Mouse (Mus musculus) embryonic stem cell, embryonic (primary cell): ENCODE measurements at regions not wholly inside any gene's neighbourhood (a gene's known extent, or its start where the extent isn't known, plus 50 kb on each side); places are given as distances from the start of the nearest gene placed in this dataset.

ENCODE experiments used
- CTCF ChIA-PET, 4 experiments: fragments of 300-600 bp in 2 of 4; fragments of 350-600 bp in 2 of 4; sonication (Branson Sonifier 250); formaldehyde crosslinking; loops; one replicate each; lab custom pipeline; 2022; ENCODE audit warnings: inconsistent platforms in 2 of 4; lab: Charles Lee
- POLR2A ChIA-PET, 4 experiments: fragments of 300-600 bp in 2 of 4; fragments of 350-600 bp in 2 of 4; sonication (Branson Sonifier 250); formaldehyde crosslinking; loops; one replicate each; lab custom pipeline; 2022; ENCODE audit warnings: antibody characterized with exemption in 4 of 4, inconsistent platforms in 1 of 4; lab: Charles Lee

DNA sequence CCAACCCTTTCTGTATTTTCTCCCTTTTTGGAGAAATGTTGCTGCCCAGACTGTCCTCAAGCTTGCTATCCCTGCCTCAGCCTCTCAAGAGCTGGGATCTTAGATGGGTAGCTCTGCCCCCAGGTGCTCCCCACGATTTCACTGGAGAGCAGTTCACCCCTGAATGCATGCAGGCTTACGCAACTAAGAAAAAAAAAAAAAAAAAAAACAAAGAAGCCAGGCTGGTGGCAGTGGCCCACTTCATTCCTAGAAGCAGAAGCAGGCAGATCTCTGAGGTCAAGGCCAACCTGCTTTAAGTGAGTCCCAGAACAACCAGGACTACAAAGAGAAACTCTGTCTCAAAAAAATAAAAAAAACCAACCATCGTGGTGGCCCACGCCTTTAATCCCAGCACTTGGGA is 51.2 kb upstream of the Fbxo11 start:
- ChIA-PET POLR2A (interaction anchor here in 1 of 4 experiments (0.8 kb wide), 1 partner anchor 34 kb away, joined by 3 read pairs; no protein-coding TSS in a partner anchor), CTCF (interaction anchor here in 1 of 4 experiments (0.7 kb wide), 1 partner anchor 226 kb away, joined by 3 read pairs; no protein-coding TSS in a partner anchor)

GRCm38 (mm10) chr17:88118714-88119113 is 53.6 kb upstream of the Fbxo11 start:
- CTCF ChIA-PET: no interaction called here
- POLR2A ChIA-PET: no interaction called here

GRCm38 (mm10) chr17:88123711-88124110 is 58.6 kb upstream of the Fbxo11 start:
- ChIA-PET POLR2A (interaction anchor here in 2 of 4 experiments (1.4 to 2.6 kb wide), 4 partner anchors 11 to 277 kb away, joined by 4 to 9 read pairs (median 4); no protein-coding TSS in a partner anchor), CTCF (interaction anchor here in 2 of 4 experiments (0.8 to 1.1 kb wide), 2 partner anchors 141 to 198 kb away, joined by 3 to 5 read pairs; no protein-coding TSS in a partner anchor)

DNA sequence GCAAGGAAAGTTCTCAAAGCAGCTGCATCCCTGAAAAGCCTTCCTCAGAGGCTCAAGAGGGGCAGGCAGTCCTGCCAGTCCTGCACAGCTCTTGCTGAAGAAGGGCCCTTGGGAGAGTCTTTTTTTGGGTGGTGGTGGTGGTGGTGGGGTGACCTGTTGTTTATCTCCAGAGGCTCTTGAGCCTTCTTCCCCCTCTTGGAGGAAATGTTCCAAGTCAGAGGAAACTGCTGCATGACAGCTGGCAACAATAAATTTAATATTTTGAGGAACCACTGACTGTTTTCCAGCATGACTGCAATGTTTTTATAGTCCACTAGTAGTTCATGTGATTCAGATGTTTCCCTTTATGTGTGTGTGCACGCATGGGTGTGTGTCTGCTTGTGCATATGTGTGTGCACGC is 62.0 kb upstream of the Fbxo11 start:
- POLR2A ChIA-PET: interaction anchor here in 1 of 4 experiments (0.9 to 1.2 kb wide), 2 partner anchors 56 to 220 kb away, joined by 3 to 4 read pairs; no protein-coding TSS in a partner anchor
- CTCF ChIA-PET: no interaction called here

GRCm38 (mm10) chr17:88131297-88131696 is 66.2 kb upstream of the Fbxo11 start:
- ChIA-PET POLR2A (no interaction called here), CTCF (no interaction called here)

DNA sequence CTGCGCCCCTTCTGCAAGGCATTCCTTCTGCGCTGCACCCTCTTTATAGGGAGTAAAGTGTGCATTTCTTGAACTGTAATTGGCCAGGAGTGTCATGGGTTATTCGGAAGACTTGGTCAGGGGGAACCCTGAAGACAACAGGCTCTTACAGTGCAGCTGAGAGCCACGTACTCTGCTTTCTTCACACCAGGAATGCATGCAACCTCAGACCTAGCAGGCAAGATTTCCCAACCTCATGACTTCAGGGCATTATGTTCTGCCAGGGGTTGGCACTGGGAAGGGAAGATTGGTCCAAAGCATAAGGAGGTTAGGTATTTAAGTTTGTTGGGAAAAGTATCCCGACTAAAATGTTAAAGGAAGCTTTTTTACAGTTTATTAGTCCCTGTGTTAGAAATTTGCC is 66.9 kb upstream of the Fbxo11 start:
- ChIA-PET CTCF (no interaction called here), POLR2A (interaction anchor here in 1 of 4 experiments (1.4 kb wide), 1 partner anchor 10 kb away, joined by 4 read pairs; no protein-coding TSS in a partner anchor)

GRCm38 (mm10) chr17:88132601-88133346 is 67.7 kb upstream of the Fbxo11 start:
- ChIA-PET POLR2A (interaction anchor here in 2 of 4 experiments (0.6 to 1.4 kb wide), 3 partner anchors 9 to 484 kb away, joined by 3 to 5 read pairs (median 4); no protein-coding TSS in a partner anchor), CTCF (no interaction called here)

GRCm38 (mm10) chr17:88134546-88134945 is 69.5 kb upstream of the Fbxo11 start:
- CTCF ChIA-PET: no interaction called here
- POLR2A ChIA-PET: no interaction called here

GRCm38 (mm10) chr17:88141538-88141937 is 76.4 kb upstream of the Fbxo11 start:
- CTCF ChIA-PET: interaction anchor here in 1 of 4 experiments (1.0 kb wide), 1 partner anchor 115 kb away, joined by 3 read pairs; no protein-coding TSS in a partner anchor

DNA sequence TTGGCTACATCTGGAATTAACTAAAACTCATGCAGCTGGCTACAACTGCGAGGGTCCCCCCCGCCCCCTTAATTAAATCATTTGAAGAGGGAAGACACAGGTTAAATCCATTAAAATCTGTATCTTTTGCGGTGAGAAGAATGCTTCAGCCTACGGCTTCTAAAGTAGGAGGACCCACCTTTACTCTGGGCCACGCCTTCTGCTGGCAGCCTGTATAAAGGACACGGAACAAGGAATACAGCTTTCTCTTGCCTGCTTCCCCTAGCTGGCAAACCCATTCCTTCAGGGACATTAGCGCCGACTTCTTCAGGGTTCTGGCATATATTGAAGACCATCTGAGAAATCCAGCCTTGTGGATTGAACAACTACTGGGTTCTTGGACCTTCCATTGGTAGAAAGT is 76.9 kb upstream of the Fbxo11 start:
- CTCF ChIA-PET: interaction anchor here in 1 of 4 experiments (1.0 kb wide), 1 partner anchor 114 kb away, joined by 3 read pairs; no protein-coding TSS in a partner anchor
- POLR2A ChIA-PET: interaction anchor here in 3 of 4 experiments (0.6 to 2.8 kb wide), 12 partner anchors 10 to 219 kb away, joined by 3 to 9 read pairs (median 4); partner anchors contain the start of gene Msh6 (in 1 of the 3)

More at GRCm38 (mm10) chr17:88141538-88141937, 76.4 kb upstream of the Fbxo11 start:
- POLR2A ChIA-PET: interaction anchor here in 3 of 4 experiments (0.6 to 2.8 kb wide), 11 partner anchors 9 to 218 kb away, joined by 3 to 9 read pairs (median 4); partner anchors contain the start of gene Msh6 (in 1 of the 3)

GRCm38 (mm10) chr17:88142809-88143208 is 77.7 kb upstream of the Fbxo11 start:
- ChIA-PET POLR2A (interaction anchor here in 3 of 4 experiments (0.6 to 2.8 kb wide), 4 partner anchors 32 to 469 kb away, joined by 3 to 9 read pairs (median 5); partner anchors contain the start of gene Msh6 (in 1 of the 3)), CTCF (no interaction called here)

- POLR2A ChIA-PET: interaction anchor here in 2 of 4 experiments (0.6 to 0.9 kb wide), 3 partner anchors 108 to 470 kb away, joined by 3 to 5 read pairs (median 3); no protein-coding TSS in a partner anchor
- CTCF ChIA-PET: no interaction called here
Measured at GRCm38 (mm10) chr17:88143378-88143943, 78.4 kb upstream of the Fbxo11 start.

- ChIA-PET POLR2A (interaction anchor here in 2 of 4 experiments (0.7 to 2.1 kb wide), 10 partner anchors 9 to 351 kb away, joined by 3 to 7 read pairs (median 4); no protein-coding TSS in a partner anchor), CTCF (interaction anchor here in 1 of 4 experiments (0.6 kb wide), 1 partner anchor 101 kb away, joined by 3 read pairs; no protein-coding TSS in a partner anchor)
Measured at GRCm38 (mm10) chr17:88158550-88158949, 93.5 kb upstream of the Fbxo11 start.

DNA sequence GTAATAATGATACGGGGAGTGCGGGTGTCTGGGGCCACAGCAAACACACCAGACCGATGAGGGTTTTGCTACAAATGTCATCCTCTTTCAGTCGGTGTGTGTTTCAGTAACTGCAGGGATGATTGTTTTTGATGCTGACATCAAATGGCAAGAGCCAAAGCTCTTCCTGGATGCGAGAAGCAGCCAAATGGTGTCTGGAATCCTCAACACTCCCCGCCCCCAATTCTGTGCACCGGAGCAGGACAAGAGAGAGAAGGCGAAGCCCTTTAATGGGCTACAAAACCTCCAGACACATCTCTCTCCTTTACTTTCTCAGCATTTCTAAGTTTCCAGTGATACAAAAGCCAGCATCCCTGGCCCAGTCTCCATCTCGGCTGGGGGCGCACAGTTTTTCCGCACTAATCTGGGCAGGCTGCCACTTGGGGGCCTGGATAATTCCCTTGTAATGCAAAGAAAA is 94.1 kb upstream of the Fbxo11 start:
- ChIA-PET POLR2A (interaction anchor here in 3 of 4 experiments (0.6 to 2.1 kb wide), 20 partner anchors 9 to 657 kb away, joined by 3 to 7 read pairs (median 4); partner anchors contain the start of genes Msh6 (in 1 of the 3) and Ppp1r21 (in 1 of the 3)), CTCF (interaction anchor here in 1 of 4 experiments (0.6 kb wide), 2 partner anchors 14 to 100 kb away, joined by 3 read pairs; no protein-coding TSS in a partner anchor)

- POLR2A ChIA-PET: interaction anchor here in 3 of 4 experiments (0.6 to 2.2 kb wide), 23 partner anchors 10 to 658 kb away, joined by 3 to 7 read pairs (median 4); partner anchors contain the start of genes Msh6 (in 1 of the 3) and Ppp1r21 (in 1 of the 3)
- CTCF ChIA-PET: interaction anchor here in 1 of 4 experiments (0.6 kb wide), 1 partner anchor 14 kb away, joined by 3 read pairs; no protein-coding TSS in a partner anchor
Measured at GRCm38 (mm10) chr17:88159851-88160676, 95.0 kb upstream of the Fbxo11 start.

DNA sequence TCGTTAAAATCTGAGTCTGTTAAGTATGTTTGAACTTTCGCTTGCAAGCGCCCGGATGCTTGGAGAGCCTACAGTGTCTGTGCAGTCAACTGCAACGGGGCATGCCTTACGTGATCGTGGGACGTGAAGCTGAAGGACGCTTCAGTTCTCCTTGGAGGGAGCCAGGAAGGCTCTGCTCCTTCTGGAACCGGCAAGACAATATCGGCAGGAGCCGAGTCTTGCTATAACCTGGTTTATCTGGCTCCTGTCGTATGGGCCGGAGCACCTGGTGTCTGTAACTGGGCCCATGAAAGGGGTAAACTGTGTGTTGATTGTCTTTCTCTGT is 95.5 kb upstream of the Fbxo11 start:
- ChIA-PET POLR2A (interaction anchor here in 3 of 4 experiments (1.1 to 2.2 kb wide), 13 partner anchors 16 to 370 kb away, joined by 3 to 7 read pairs (median 4); partner anchors contain the start of genes Foxn2 (in 1 of the 3), Msh6 (in 1 of the 3) and Ppp1r21 (in 1 of the 3)), CTCF (no interaction called here)

- ChIA-PET CTCF (no interaction called here), POLR2A (interaction anchor here in 3 of 4 experiments (1.0 to 2.2 kb wide), 6 partner anchors 15 to 278 kb away, joined by 3 to 7 read pairs (median 4); partner anchors contain the start of gene Foxn2 (in 1 of the 3))
Measured at GRCm38 (mm10) chr17:88161766-88162165, 96.7 kb upstream of the Fbxo11 start.
